Mouse (Mus musculus) kidney, adult 2 months (tissue): ENCODE results near the gene Fbxw11.

ENCODE experiments used
- CTCF ChIP-seq: fragments of 200-500 bp; conservative IDR thresholded peaks from 2 replicates; pipeline ENCODE4 v1.5.1; 2011; ENCODE audit warnings: low read depth, mild to moderate bottlenecking, control low read depth, low read length, moderate library complexity, mixed read lengths; ENCODE audit not compliant: insufficient read depth, insufficient read length
- POLR2A ChIP-seq: fragments of 200-500 bp; IDR thresholded peaks from one replicate; pipeline ENCODE4 v1.6.1; 2011; ENCODE audit warnings: low read depth, low read length, control low read depth

GRCm38 (mm10) chr11:32593081-32593480 is 49.4 kb upstream of the Fbxw11 start:
- TF ChIP-seq CTCF (no peak), POLR2A (no peak)
